Mouse (Mus musculus): ENCODE data around the gene Desi2. TPM values are rescaled to one million over a fixed set of nuclear protein-coding genes. Genes with fewer than 3 reads are reported as not detected.

Desi2 gene
- polyA plus RNA-seq (2012; rRNA removed): 12.4 and 12.8 TPM in 2 replicates

GRCm38 (mm10) chr1:178187216-178187791 lies at the start of gene Desi2:
TSS of gene Desi2 (plus strand) at chr1:178187417.

Other genes starting within 250 kb of the Desi2 start
- gene Catspere2, start 204.0 kb upstream of the Desi2 start, polyA plus RNA-seq (2012; rRNA removed): 0.28 and 0.29 TPM in 2 replicates
- gene Cox20, start 131.7 kb downstream of the Desi2 start, polyA plus RNA-seq (2012; rRNA removed): 102 and 115 TPM in 2 replicates
- 422 and 473 TPM in 2 replicates for gene Hnrnpu, start 150.4 kb downstream of the Desi2 start, polyA plus RNA-seq (2012; rRNA removed)
- gene Efcab2, start 218.7 kb downstream of the Desi2 start, polyA plus RNA-seq (2012; rRNA removed): 3.5 and 3.7 TPM in 2 replicates

Measured in central nervous system, embryonic 14 days (tissue).